Comparison of ENCODE assay signal across 1 mouse cellular context in genomic region chr4:97813035-97813434, GRCm38 (mm10).
TF ChIP-seq lines count a peak whose summit lies in the region.

No protein-coding gene starts in this region.

TF ChIP-seq in MEL, 35 proteins besides CTCF, POLR2A, EP300 and RAD21 (continued from another document):
- TF ChIP-seq HCFC1 (IDR thresholded peaks at IDR 0.05; ENCODE audit: low read depth, low read length): no peak
- peak; percentile 93 for TF ChIP-seq BHLHE40 (IDR thresholded peaks at IDR 0.05; ENCODE audit: borderline replicate concordance, low read depth, low read length)
- no peak for TF ChIP-seq RCOR1 (IDR thresholded peaks at IDR 0.05; ENCODE audit: low read depth, low read length)
- no peak for TF ChIP-seq GATA1 (IDR thresholded peaks at IDR 0.05; ENCODE audit: low read depth, low read length)
- TF ChIP-seq GABPA (IDR thresholded peaks at IDR 0.05; ENCODE audit: low read depth, low read length): peak; percentile 78; the same call in 1 of the 2 replicates
- no peak for TF ChIP-seq ELF1 (IDR thresholded peaks at IDR 0.05; ENCODE audit: low read depth, low read length)
- TF ChIP-seq E2F4 (IDR thresholded peaks at IDR 0.05; ENCODE audit: borderline replicate concordance, low read depth, low read length): no peak
- TF ChIP-seq NELFE (IDR thresholded peaks at IDR 0.05; ENCODE audit: low read depth, low read length): no peak; the same call in 1 of the 2 replicates
- no peak for TF ChIP-seq ZMIZ1 (IDR thresholded peaks at IDR 0.05; ENCODE audit: low read depth, low read length)
- TF ChIP-seq TBP (IDR thresholded peaks at IDR 0.05; ENCODE audit: low read depth, low read length): no peak
- no peak for TF ChIP-seq CHD2 (IDR thresholded peaks at IDR 0.05; ENCODE audit: low read length)
- TF ChIP-seq POLR2AphosphoS2 (IDR thresholded peaks at IDR 0.05; ENCODE audit: low read length): 0 out of 2 replicates have a peak, but pooled peaks have one; percentile 21
- no peak for TF ChIP-seq TCF12 (IDR thresholded peaks at IDR 0.05; ENCODE audit: low read depth, low read length)
- TF ChIP-seq MAFK (IDR thresholded peaks at IDR 0.05; ENCODE audit: borderline replicate concordance, low read depth, low read length): no peak; the same call in 1 of the 2 replicates
- 0 out of 2 replicates have a peak, but pooled peaks have one; percentile 46 for TF ChIP-seq SIN3A (IDR thresholded peaks at IDR 0.05; ENCODE audit: low read length)
- no peak for TF ChIP-seq NRF1 (IDR thresholded peaks at IDR 0.05; ENCODE audit: insufficient read depth, low read depth, low read length, poor library complexity, severe bottlenecking)
- no peak for TF ChIP-seq KAT2A (conservative IDR thresholded peaks at IDR 0.05; ENCODE audit: low read depth, low read length)
- TF ChIP-seq UBTF (IDR thresholded peaks at IDR 0.05; ENCODE audit: borderline replicate concordance, insufficient read depth, low read depth, low read length): no peak
- no peak for TF ChIP-seq MEF2A (IDR thresholded peaks at IDR 0.05; ENCODE audit: extremely low read depth, insufficient replicate concordance, low read depth, low read length, poor library complexity, severe bottlenecking)
- no peak for TF ChIP-seq CHD1 (IDR thresholded peaks at IDR 0.05; ENCODE audit: low read depth, low read length)
- no peak for TF ChIP-seq JUND (IDR thresholded peaks at IDR 0.05; ENCODE audit: low read depth, low read length)
- TF ChIP-seq MAX (IDR thresholded peaks at IDR 0.05; ENCODE audit: low read length): no peak
- no peak for TF ChIP-seq ZNF384 (IDR thresholded peaks at IDR 0.05; ENCODE audit: low read depth, low read length)
- TF ChIP-seq ZKSCAN1 (IDR thresholded peaks at IDR 0.05; ENCODE audit: low read depth, low read length): no peak
- no peak for TF ChIP-seq MYC (IDR thresholded peaks at IDR 0.05; ENCODE audit: low read depth, low read length)
- TF ChIP-seq SMC3 (IDR thresholded peaks at IDR 0.05; ENCODE audit: low read depth, low read length): no peak
- TF ChIP-seq MYB (IDR thresholded peaks at IDR 0.05; ENCODE audit: low read depth, low read length): no peak
- TF ChIP-seq POLR2AphosphoS5 (IDR thresholded peaks at IDR 0.05; ENCODE audit: borderline replicate concordance, low read depth, low read length): no peak
- TF ChIP-seq MXI1 (IDR thresholded peaks at IDR 0.05; ENCODE audit: low read depth, low read length): no peak
- peak; percentile 76 for TF ChIP-seq ETS1 (IDR thresholded peaks at IDR 0.05; ENCODE audit: low read depth, low read length)
- no peak for TF ChIP-seq USF1 (IDR thresholded peaks at IDR 0.05; ENCODE audit: low read depth, low read length)
- TF ChIP-seq MAZ (IDR thresholded peaks at IDR 0.05; ENCODE audit: low read depth, low read length): no peak
